In the genomic region with DNA sequence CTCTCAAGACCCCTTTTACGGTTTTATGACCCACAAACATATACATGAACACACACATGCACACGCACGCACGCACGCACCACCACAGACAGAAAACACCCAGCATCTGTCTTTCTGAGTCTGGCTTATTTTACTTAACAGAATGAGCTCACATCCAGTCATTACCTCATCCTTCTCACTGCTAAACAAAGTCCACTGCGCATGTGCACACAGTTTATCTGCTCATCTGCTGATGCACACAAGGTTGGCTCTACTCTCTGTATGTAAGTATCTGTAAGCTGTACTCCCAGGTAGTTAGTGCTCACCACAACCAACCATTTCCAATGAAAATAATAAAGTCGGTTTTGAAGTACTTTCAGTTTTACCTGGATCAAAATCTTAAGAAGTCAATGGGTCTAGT, we compare ENCODE assay signal across 29 mouse cellular contexts.
"Had no signal": no experiment of that assay in that cellular context is flagged by ENCODE, and none has a peak within 500 bp of the region (broad histone marks: within the 10 kb centered on the region; RNA-seq: fewer than 3 reads in every experiment).

No protein-coding gene starts in this region.

- H3K9me3 ChIP-seq: embryonic facial prominence, embryonic 10.5 days; embryonic facial prominence, embryonic 12.5 days; embryonic facial prominence, embryonic 13.5 days; embryonic facial prominence, embryonic 15.5 days; forebrain, embryonic 10.5 days; forebrain, embryonic 12.5 days; forebrain, embryonic 13.5 days; forebrain, embryonic 15.5 days had no signal

- H3K36me3 ChIP-seq: embryonic facial prominence, embryonic 10.5 days; embryonic facial prominence, embryonic 12.5 days; embryonic facial prominence, embryonic 13.5 days; embryonic facial prominence, embryonic 15.5 days; forebrain, embryonic 10.5 days; forebrain, embryonic 12.5 days; forebrain, embryonic 15.5 days had no signal

- H3K27ac ChIP-seq: embryonic facial prominence, embryonic 10.5 days; embryonic facial prominence, embryonic 12.5 days; embryonic facial prominence, embryonic 13.5 days; embryonic facial prominence, embryonic 15.5 days; forebrain, embryonic 10.5 days; forebrain, embryonic 12.5 days; forebrain, embryonic 13.5 days; forebrain, embryonic 15.5 days; gastrocnemius, adult 2 months; heart, adult 2 months had no signal

- H3K27me3 ChIP-seq: embryonic facial prominence, embryonic 12.5 days; embryonic facial prominence, embryonic 13.5 days; embryonic facial prominence, embryonic 15.5 days; forebrain, embryonic 12.5 days; forebrain, embryonic 13.5 days; forebrain, embryonic 15.5 days had no signal

- DNase-seq: cerebellum, adult 2 months; cerebellum, adult 8-10 months; cerebellum, adult 9-10 months; cerebellum, adult 9-11 months; cerebellum, postnatal 10 days; cerebellum, postnatal 14 days; cerebellum, postnatal 25 days; cerebellum, postnatal 36 days; embryo, embryonic 11 days; forebrain, postnatal 0 days; gastrocnemius, adult 2 months; gastrocnemius, postnatal 10 days; gastrocnemius, postnatal 14 days; gastrocnemius, postnatal 25 days; gastrocnemius, postnatal 36 days; heart, adult 11 months; heart, adult 18-20 months; heart, adult 2 months had no signal

- H3K4me3 ChIP-seq: embryonic facial prominence, embryonic 10.5 days; embryonic facial prominence, embryonic 12.5 days; embryonic facial prominence, embryonic 13.5 days; embryonic facial prominence, embryonic 15.5 days; erythroblast, embryonic 14.5 days; forebrain, embryonic 10.5 days; forebrain, embryonic 12.5 days; forebrain, embryonic 13.5 days; forebrain, embryonic 15.5 days; gastrocnemius, adult 2 months; heart, adult 2 months had no signal

- H3K9ac ChIP-seq: embryonic facial prominence, embryonic 12.5 days; embryonic facial prominence, embryonic 13.5 days; embryonic facial prominence, embryonic 15.5 days; forebrain, embryonic 12.5 days; forebrain, embryonic 13.5 days; forebrain, embryonic 15.5 days; forebrain, postnatal 0 days had no signal

- ATAC-seq: forebrain, embryonic 13.5 days; forebrain, embryonic 14.5 days; forebrain, embryonic 15.5 days; forebrain, embryonic 16.5 days; forebrain, postnatal 0 days had no signal

- H3K4me2 ChIP-seq: embryonic facial prominence, embryonic 12.5 days; embryonic facial prominence, embryonic 13.5 days; embryonic facial prominence, embryonic 15.5 days; forebrain, embryonic 12.5 days; forebrain, embryonic 13.5 days; forebrain, embryonic 15.5 days had no signal

- H3K4me1 ChIP-seq: embryonic facial prominence, embryonic 10.5 days; embryonic facial prominence, embryonic 12.5 days; embryonic facial prominence, embryonic 13.5 days; embryonic facial prominence, embryonic 15.5 days; forebrain, embryonic 10.5 days; forebrain, embryonic 12.5 days; forebrain, embryonic 13.5 days; forebrain, embryonic 15.5 days had no signal
